Mouse (Mus musculus) CH12.LX (cell line): ENCODE measurements around the gene Wasl.

Experiments
- CHD1 ChIP-seq: IDR thresholded peaks from 2 replicates; pipeline ENCODE4 v1.6.1; 2012; ENCODE audit warnings: low read depth, low read length, improper control_type of control experiment, inconsistent platforms
- CTCF ChIP-seq, 2 experiments: IDR thresholded peaks in 1 of 2; conservative IDR thresholded peaks in 1 of 2; 2 replicates each; pipeline ENCODE4 v1.5.1; 2011 to 2012; ENCODE audit warnings: low read depth in 2 of 2, low read length in 2 of 2, improper control_type of control experiment in 1 of 2, inconsistent platforms in 1 of 2, mild to moderate bottlenecking in 1 of 2, moderate library complexity in 1 of 2
- E2F4 ChIP-seq: IDR thresholded peaks from 2 replicates; pipeline ENCODE4 v1.6.1; 2011; ENCODE audit warnings: low read depth, low read length, improper control_type of control experiment; ENCODE audit not compliant: insufficient replicate concordance
- EP300 ChIP-seq: IDR thresholded peaks from 2 replicates; pipeline ENCODE4 v1.6.1; 2011; ENCODE audit warnings: low read length, improper control_type of control experiment
- MAZ ChIP-seq: IDR thresholded peaks from 2 replicates; pipeline ENCODE4 v1.6.1; 2012; ENCODE audit warnings: low read depth, mild to moderate bottlenecking, inconsistent platforms, low read length, improper control_type of control experiment, moderate library complexity
- PAX5 ChIP-seq: IDR thresholded peaks from 2 replicates; pipeline ENCODE4 v1.6.1; 2012; ENCODE audit warnings: low read length, inconsistent platforms, mixed read lengths
- POLR2A ChIP-seq: IDR thresholded peaks from 2 replicates; pipeline ENCODE4 v1.6.1; 2011; ENCODE audit warnings: low read depth, mild to moderate bottlenecking, improper control_type of control experiment, low read length
- POLR2AphosphoS2 ChIP-seq: IDR thresholded peaks from 2 replicates; pipeline ENCODE4 v1.6.1; 2011; ENCODE audit warnings: low read depth, low read length, improper control_type of control experiment
- RCOR1 ChIP-seq: conservative IDR thresholded peaks from 2 replicates; pipeline ENCODE4 v1.6.1; 2012; ENCODE audit warnings: low read depth, mild to moderate bottlenecking, inconsistent platforms, low read length, improper control_type of control experiment
- TBP ChIP-seq: conservative IDR thresholded peaks from 2 replicates; pipeline ENCODE4 v1.6.1; 2011; ENCODE audit warnings: low read depth, low read length, improper control_type of control experiment
- ZC3H11A ChIP-seq: IDR thresholded peaks from 2 replicates; pipeline ENCODE4 v1.6.1; 2012; ENCODE audit warnings: low read depth, mild to moderate bottlenecking, inconsistent platforms, low read length, improper control_type of control experiment
- ZKSCAN1 ChIP-seq: IDR thresholded peaks from 2 replicates; pipeline ENCODE4 v1.6.1; 2012; ENCODE audit warnings: low read depth, inconsistent platforms, low read length, improper control_type of control experiment, borderline replicate concordance

DNA sequence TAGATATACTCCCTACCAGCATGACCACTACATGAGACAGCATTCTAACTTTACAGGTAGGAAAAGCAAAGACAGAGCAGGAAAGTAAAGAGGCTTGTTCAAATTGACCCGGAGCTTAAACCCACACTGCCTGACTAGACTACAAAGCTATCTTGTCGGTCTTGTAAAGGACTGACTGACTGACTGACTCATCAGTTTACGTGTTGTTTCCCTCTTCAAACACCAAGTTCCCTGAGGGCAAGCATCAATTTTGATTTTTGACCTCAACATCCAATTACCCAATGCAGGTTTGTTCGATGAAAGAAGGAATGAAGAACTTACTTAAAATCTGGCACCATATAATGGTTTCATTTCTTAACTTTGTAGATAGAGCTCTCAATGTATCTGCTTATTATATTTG lies 2.9 kb downstream of the Wasl start:
- TF ChIP-seq CTCF (conservative IDR thresholded peaks at IDR 0.05 in 1 of 2, IDR thresholded peaks at IDR 0.05 in 1 of 2; ENCODE audit: low read depth in 2 of 2, low read length in 2 of 2) (no peak), ZC3H11A (no peak), TBP (no peak), EP300 (no peak), MAZ (no peak), ZKSCAN1 (no peak), E2F4 (no peak), POLR2A (no peak), PAX5 (no peak), CHD1 (no peak), POLR2AphosphoS2 (no peak), RCOR1 (no peak)
